Mouse (Mus musculus) layer of hippocampus, adult 8-10 months (tissue): ENCODE results near the gene Ap1m2. TPM values are rescaled to one million over a fixed set of nuclear protein-coding genes. Genes with fewer than 3 reads are reported as not detected.
"Not testable (repeated sequence)": the region's sequence is repeated elsewhere in the genome, so short reads cannot be mapped to it uniquely, and the experiment has no call there.

ENCODE experiments used
- DNase-seq, 2 experiments: peaks; one replicate each; pipeline ENCODE4 v3.0.0; 2022; ENCODE audit warnings: low spot score in 2 of 2
- total RNA-seq, 4 experiments: library from RNA; stranded (reverse); gene quantifications; 2 replicates each; pipeline ENCODE4 v1.2.4; 2022

Gene Ap1m2
- total RNA-seq, 4 experiments from 2014 or later, result 0.35 to 2.0 (median 1.6) TPM

- DNase-seq, result no peak
These were observed 21.5 kb downstream of the Ap1m2 start for GRCm38 (mm10) chr9:21290589-21290988.

DNA sequence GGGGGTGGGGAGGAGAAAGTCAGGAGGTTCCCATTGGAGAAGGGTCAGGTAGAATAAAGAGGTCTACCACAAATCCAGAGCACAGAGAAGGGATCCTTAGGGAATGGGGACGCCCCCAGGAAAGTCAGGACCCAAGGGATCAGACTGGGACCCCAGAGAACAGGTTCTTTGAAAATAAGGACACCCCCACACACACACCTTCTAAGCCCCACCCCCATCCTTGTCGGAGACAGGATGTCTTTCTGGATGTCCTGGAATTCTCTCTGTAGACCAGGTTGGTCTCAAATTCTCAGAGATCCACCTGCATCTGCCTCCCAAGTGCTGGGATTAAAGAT is 22.8 kb downstream of the Ap1m2 start:
- DNase-seq, result no peak

DNA sequence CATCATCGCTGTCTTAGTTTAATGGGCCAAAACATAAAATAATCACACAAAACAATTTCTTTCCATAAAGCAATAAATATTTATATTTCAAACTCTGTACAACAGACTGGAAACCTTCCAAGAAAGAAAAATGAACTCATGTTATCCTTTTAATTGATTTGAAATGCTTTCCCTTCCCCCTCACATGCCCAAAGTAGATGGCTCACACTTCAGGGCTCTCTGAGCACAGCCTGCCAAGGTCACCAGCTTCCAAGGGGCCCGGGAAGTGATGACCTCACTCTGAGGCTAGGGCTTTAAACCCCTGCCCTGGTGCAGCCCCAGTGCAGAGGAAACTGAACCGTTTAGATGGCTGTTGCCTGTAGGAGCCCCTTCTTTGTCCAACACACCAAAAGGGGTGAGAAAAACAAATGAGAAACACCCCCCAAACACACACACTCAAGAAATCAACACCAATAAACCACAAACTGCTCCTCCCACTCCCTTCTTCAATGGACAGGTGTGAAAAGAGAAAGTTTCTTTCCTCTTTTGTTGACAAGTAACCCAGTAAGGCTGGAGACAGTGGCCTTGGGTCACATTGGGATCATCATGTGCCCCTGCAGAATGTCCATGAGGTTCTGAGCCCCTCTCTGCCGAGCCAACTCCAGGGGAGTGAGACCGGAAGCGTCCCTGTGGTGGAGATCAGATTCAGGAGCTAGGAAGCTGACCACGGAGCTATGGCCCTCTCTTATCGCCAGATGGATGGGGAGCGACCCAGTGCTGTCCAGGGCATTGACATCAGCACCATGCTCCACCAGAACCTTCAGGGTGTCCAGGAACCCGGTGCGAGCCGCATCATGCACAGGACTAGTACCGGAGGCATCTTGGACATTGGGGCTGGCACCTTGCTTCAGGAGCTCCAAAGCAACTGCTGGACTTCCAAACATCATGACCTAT is 23.5 kb downstream of the Ap1m2 start:
- no peak for DNase-seq

DNA sequence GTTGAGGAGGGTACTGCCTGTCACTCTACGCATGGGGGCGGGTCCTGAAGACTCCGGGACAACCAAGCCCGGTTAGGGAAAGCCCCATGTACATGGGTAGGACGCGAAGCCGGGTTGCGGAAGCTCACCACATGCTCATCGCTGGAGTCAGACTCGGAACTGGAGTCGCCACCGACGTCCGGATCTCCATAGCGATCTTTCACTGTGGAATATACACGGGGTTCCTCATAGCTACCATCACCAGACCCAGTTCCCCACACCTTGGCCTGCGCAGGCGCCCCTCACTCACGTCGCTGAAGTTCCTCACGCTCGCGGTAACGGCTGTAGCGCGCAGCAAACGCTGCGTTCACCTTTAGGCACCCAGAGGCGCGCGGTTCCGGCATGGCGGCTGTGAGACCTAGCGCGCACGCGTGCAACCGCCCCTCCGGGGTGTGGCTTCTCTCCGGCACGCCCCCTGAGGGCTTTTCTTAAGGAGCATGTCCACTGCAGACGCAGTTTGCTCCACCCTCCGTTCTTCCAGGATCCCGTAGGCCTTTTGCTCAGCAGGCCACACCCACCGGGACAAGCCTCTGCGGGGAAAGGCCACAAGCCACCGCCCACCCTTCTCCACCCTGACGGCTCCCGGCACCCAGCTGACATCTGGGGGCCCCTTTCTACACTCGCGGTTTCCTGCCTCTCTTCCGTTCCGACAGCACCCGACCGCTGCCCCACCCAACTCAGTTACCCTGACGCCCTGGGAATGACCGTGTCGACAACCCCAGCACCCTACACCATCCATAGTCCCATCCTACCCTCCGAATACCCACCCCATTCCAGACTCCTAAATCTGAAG is 24.4 kb downstream of the Ap1m2 start, which contains the start of gene Kri1:
Gene Kri1 (minus strand): TSS at position 399 of the 832 bp plus-strand sequence.
- DNase-seq, result peak; percentile 95 to 96

- DNase-seq, result no peak
These were observed 25.4 kb downstream of the Ap1m2 start for GRCm38 (mm10) chr9:21286753-21287152.

- DNase-seq, result no peak
These were observed 28.1 kb downstream of the Ap1m2 start for GRCm38 (mm10) chr9:21283994-21284393.

- DNase-seq, result no peak
These were observed 28.5 kb downstream of the Ap1m2 start for GRCm38 (mm10) chr9:21283591-21283990.

GRCm38 (mm10) chr9:21277776-21278175 is 34.4 kb downstream of the Ap1m2 start:
- DNase-seq, result no peak

- no peak for DNase-seq
These were observed 35.8 kb downstream of the Ap1m2 start for GRCm38 (mm10) chr9:21276307-21276706.

GRCm38 (mm10) chr9:21275727-21276126 is 36.4 kb downstream of the Ap1m2 start:
- DNase-seq, result no peak

- no peak for DNase-seq
These were observed 37.0 kb downstream of the Ap1m2 start for GRCm38 (mm10) chr9:21275013-21275710.

- DNase-seq, result no peak
These were observed 37.8 kb downstream of the Ap1m2 start for GRCm38 (mm10) chr9:21274336-21274735.

DNA sequence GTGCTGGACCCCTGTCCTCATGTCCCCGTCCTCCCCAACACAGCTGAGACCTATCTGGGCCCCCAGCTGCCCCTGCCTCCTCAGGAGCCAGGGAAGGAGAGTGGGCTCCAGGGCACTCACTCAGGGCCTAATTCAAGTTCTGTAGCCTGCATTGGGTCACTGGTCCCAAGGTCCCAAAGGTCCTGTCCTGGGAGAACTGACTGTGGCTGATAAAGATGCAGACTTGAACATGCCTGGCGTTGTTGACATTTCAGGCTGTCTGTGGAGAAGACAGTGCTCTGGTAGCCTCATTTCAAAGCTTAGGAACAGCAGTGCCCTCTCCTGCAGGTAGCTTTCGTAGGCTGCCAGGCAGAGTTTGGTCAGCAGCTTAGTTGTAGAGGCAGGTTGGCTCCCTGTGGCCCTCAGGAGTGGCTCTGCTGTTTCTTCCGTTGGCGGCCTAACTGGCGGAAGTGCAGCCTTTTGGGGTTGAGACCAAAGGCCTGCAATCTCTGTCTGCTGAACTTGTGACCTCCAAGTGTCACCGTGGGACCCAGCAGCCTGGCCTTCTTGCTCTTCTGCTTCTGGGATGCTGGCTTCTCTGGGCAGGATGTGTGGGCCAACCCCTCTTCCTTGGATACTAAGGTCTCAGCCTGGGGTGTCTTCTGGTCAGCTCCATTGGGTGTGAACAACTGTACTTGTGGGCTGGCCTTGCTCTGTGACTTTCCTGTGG is 38.5 kb downstream of the Ap1m2 start:
- no peak for DNase-seq

DNA sequence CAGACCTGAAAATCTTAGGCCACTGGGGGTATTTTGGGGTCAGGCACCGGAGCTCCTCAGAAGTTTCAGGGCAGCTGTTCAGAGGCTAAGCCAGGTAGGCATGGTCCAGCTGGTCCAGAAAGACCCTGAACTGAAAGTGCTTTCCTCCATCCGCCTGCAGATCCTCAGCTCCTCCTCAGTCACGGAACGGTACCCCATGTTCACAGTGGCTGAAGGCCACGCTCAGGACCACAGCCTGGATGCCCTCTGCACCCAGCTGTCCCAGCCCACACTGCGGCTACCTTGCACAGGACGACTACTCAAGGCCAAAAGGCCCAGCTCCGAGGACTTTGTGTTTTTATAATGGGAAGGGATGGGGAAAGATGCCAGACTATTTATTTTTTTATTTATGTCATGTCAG is 39.0 kb downstream of the Ap1m2 start:
- DNase-seq, result no peak

DNA sequence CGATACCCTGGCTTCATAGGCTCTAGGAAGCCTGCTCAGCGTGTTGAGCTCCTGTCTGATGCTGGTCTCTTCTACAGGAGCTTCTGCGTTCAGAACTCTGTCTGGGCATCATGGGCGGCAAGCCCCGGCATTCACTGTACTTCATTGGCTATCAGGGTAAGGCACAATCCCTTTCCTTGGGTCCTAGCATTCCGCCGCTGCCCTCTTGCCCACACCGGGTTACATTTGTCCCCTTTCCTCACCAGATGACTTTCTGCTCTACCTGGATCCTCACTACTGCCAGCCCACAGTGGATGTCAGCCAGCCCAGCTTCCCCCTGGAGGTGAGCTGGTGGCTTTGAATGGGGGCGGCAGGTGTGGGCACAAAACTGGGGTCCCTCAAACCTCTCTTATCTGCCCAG is 39.7 kb downstream of the Ap1m2 start:
- no peak for DNase-seq

GRCm38 (mm10) chr9:21269590-21269989 is 42.5 kb downstream of the Ap1m2 start:
- not testable (repeated sequence) for DNase-seq

DNA sequence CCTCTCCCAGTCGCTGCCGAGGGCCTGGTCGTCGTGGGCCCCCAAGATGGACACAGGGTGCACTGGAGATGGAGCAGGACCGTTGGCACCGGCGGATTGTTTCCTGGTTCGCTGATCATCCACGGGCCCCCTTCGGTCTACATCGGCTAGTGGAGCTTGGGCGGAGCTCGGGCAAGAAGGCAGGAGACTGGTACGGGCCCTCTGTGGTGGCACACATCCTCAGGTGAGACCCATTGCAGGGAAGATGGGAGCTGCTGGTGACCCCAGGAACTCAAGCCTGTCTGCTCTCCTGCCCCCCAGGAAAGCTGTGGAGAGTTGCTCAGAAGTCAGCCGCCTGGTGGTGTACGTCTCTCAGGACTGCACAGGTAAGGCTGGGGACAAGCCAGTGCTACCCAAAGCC is 43.8 kb downstream of the Ap1m2 start:
- no peak for DNase-seq

DNA sequence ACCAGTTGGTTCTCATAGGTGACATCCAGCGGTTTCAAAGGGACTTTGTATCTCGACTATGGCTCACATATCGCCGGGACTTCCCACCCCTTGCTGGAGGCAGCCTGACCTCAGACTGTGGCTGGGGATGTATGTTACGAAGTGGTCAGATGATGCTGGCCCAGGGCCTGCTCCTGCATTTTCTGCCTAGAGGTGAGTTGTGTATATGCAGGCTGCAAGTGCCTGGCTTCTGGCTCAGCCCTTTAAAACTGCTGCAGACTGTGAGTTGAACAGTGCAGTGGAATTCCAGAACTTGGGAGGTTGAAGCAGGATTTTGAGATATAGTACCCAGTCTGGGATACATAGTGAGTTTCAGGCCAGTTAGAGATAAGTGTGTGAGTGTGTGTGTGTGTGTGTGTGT is 45.2 kb downstream of the Ap1m2 start:
- DNase-seq, result no peak

- DNase-seq, result no peak
These were observed 46.5 kb downstream of the Ap1m2 start for GRCm38 (mm10) chr9:21265611-21266010.

DNA sequence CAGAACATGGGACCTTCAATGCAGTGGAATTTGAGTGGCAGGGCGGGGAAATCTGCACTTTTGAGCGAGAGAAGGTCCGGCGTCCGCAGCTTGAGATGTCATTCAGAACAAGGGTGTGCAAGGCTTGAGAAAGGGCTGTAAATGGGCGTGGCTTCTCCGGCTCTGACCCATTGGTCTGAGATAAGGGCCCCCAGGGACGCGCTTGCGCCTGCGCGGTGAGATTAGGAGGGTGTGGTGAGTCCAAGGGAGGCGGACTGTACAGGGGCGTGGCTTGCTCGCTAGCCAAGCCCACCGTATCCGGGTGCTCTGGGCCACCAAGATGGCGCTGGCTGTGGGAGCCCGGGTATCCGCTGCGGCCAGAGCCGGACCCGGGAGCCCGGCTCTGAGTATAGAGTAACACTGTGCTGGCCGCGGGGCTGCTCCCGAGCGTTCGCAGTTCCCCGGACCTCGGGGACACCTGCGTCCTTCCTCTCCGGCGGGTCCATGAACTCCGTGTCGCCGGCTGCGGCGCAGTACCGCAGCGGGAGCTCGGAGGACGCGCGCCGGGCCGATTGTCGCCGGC is 47.1 kb downstream of the Ap1m2 start, which contains the start of gene Atg4d:
Gene Atg4d (plus strand): TSS at position 294 of the 562 bp plus-strand sequence.
- peak; percentile 96 to 97 for DNase-seq
